Mouse (Mus musculus): ENCODE measurements around the gene Rnf41.

Gene Rnf41

DNA sequence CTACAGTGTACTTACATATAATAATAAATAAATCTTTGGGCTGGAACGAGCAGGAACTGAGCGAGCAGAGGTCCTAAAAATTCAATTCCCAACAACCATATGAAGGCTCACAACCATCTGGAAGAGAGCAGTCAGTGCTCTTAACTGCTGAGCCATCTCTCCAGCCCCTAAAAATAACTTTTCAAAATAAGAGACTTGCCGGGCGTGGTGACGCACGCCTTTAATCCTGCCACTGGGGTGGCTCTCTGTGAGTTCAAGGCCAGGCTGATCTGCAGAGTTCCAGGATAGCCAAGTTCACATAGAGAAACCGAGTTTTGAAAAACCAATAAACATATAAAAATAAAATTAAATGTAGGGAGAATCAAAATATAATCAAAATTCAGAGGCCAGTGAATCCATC lies 74.9 kb downstream of the Rnf41 start:
- no peak for DNase-seq (ENCODE audit: low spot score)

DNA sequence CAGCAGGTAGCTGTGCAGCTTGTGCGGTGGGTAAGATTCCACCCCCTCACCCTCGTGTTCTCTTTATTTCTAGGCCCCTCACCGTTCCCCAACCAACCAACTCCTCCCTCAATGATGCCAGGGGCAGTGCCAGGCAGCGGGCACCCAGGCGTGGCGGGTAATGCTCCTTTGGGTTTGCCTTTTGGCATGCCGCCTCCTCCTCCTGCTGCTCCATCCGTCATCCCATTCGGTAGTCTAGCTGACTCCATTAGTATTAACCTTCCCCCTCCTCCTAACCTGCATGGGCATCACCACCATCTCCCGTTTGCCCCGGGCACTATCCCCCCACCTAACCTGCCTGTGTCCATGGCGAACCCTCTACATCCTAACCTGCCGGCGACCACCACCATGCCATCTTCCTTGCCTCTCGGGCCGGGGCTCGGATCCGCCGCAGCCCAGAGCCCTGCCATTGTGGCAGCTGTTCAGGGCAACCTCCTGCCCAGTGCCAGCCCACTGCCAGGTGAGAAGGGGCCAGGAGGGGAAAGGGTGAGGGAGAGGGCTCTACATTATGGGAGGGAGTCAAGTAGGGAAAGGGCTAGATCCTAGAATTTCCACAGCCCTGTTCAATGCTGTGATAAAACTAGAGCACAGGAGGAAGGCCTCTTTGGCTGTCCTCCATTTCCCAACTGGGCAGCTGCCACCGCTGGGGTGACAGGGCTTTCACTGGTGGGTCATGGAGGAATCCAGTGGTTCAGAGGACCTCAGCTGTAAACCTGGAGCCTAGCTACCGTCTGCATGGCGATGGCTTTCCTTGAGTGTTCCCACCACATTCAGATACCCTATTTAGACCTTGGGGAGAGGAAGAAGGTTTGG lies 76.6 kb downstream of the Rnf41 start:
- peak; percentile 77 for DNase-seq (ENCODE audit: low spot score)

DNA sequence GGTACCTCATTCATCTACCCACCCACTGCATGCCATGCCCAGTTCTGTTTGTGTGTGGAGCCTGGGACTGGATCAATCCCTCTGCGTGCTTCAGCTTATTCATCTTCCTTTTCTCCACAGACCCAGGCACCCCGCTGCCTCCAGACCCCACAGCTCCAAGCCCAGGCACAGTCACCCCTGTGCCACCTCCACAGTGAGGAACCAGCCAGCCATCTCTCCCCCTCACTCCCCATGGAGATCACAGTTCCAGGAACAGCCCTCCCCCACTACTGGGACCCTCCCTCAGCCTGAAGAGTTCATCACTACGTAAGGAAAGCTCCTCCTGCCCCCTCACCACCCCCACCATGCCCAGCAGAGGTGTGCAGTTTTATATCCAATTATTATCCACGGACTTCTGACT lies 77.3 kb downstream of the Rnf41 start:
- DNase-seq (ENCODE audit: low spot score): no peak

DNA sequence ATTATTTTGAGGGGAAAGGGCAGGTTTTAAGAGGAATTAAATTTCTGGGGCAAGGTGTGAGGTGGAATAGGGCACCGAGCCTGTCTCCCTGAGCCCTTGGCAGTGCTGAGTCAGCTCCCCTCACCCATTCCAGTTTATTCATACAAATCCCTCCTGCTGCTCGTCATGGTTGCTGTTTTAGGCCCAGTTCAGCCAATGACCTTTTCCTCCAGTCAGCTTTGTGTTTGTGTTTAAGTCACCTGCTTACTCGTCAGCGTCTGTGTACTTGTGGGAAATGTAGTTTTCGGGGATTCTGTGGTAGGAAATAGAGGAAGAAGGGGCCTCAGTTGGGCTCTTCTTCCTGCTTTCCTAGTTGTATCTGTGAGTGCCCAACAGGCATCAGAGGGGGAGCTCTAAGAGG lies 77.9 kb downstream of the Rnf41 start:
- peak; percentile 65 for DNase-seq (ENCODE audit: low spot score)

DNA sequence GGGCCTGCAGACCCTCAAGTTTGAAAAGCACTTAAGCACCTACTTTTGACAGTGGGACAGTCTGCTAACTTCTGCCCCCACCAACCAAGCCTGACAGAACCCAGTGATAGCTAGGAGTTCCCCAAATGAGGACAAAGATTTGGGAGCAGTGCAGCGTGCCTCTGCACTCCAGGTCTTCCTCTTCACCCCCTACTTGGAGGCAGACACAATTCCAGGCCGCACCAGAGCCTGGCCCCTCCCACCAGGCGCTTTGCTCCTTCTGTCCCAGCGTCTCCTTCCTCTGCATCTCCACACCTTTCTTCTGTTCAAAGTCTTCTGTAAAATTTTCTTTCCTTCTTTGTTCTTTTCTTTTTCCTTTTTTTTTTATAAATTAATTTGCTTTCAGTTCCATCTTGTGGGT lies 78.3 kb downstream of the Rnf41 start:
- no peak for DNase-seq (ENCODE audit: low spot score)

DNA sequence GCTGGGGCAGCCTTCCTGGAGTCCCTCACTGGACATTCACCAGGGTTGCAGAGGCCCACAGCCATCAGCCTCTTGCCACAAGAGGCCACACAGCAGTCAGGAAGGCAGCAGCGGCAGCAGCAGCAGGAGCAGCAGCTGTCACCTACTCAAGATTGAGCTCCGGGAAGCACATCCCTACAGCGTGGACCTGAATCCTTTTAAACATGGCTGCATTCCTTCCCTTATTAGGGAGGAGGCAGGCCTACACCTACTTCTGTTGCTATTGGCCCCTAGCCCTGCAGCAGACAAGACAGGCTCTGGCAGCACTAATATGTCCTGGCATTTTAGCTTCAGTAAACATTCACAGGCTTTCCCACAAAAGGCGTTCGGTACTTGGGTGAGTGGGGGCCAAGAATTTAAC lies 78.8 kb downstream of the Rnf41 start:
- peak; percentile 69 for DNase-seq (ENCODE audit: low spot score)

DNA sequence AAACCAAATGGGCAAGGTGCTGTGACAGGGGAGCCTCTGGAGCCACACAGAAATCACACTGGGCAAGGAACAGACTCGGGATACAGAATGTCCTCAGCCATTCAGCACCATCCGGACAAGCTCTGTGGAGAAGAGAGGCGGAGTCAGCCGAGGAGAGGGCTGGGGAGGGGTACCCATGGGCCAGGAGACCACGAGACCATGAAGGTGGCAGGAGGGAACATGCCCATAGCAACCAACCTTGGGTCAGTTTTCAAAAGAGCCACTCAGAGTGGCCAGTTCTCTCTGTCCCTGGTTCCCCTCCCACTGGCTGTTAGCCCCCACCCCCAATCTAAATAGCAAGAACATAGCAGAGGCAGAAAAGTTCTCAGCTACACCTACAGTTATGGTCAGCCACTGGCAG lies 79.5 kb downstream of the Rnf41 start:
- no peak for DNase-seq (ENCODE audit: low spot score)
